Mouse (Mus musculus): ENCODE results near the gene Rab4a.

GRCm38 (mm10) chr8:123789461-123789860, 16.3 kb upstream of the Rab4a start:
- TF ChIP-seq CTCF (IDR thresholded peaks at IDR 0.05; ENCODE audit: insufficient read depth, low read length) (no peak), POLR2A (IDR thresholded peaks at IDR 0.05; ENCODE audit: borderline replicate concordance, extremely low read depth, low read depth, low read length) (no peak)

Measured in lung, adult 2 months (tissue).